Mouse (Mus musculus) heart, postnatal 10 days (tissue): ENCODE measurements around the gene Got2. TPM values are rescaled to one million over a fixed set of nuclear protein-coding genes. Genes with fewer than 3 reads are reported as not detected.
"Not testable (repeated sequence)": the region's sequence is repeated elsewhere in the genome, so short reads cannot be mapped to it uniquely, and the experiment has no call there.

Experiments used
- DNase-seq, 2 experiments: peaks; one replicate each; pipeline ENCODE4 v3.0.0; 2021
- intact Hi-C: fragments of 180-260 bp; cut with DNase I; formaldehyde crosslinking; loops from one replicate; pipeline ENCODE4 v1.15.1; 2025
- total RNA-seq, 2 experiments: library from RNA; stranded (reverse); gene quantifications; 2 replicates each; pipeline ENCODE4 v1.2.3; 2021

The Got2 gene
- total RNA-seq, 2 experiments from 2014 or later, result 638 to 661 TPM

- intact Hi-C loops, DNase-seq: not testable (repeated sequence)
Observed at GRCm38 (mm10) chr8:95825162-95825561, 63.2 kb downstream of the Got2 start, which contains the start of gene Sap18b. TSS of gene Sap18b (plus strand) at chr8:95825346.

GRCm38 (mm10) chr8:95822699-95823098, 65.6 kb downstream of the Got2 start:
- intact Hi-C loops, result no loop called here
- no peak for DNase-seq

GRCm38 (mm10) chr8:95822096-95822495, 66.3 kb downstream of the Got2 start:
- intact Hi-C loops, result no loop called here
- DNase-seq, result no peak

GRCm38 (mm10) chr8:95821266-95821665, 67.1 kb downstream of the Got2 start:
- intact Hi-C loops, result no loop called here
- no peak for DNase-seq

GRCm38 (mm10) chr8:95818211-95818610, 70.1 kb downstream of the Got2 start:
- intact Hi-C loops, result no loop called here

GRCm38 (mm10) chr8:95817597-95817996, 70.8 kb downstream of the Got2 start:
- no peak for DNase-seq
- intact Hi-C loops, result no loop called here

More at GRCm38 (mm10) chr8:95818211-95818610, 70.1 kb downstream of the Got2 start:
- peak in 1 of 2 experiments; percentile 57 for DNase-seq

- no peak for DNase-seq
Observed at GRCm38 (mm10) chr8:95816044-95816708, 72.2 kb downstream of the Got2 start.

More at GRCm38 (mm10) chr8:95816044-95816708, 72.2 kb downstream of the Got2 start:
- intact Hi-C loops, result no loop called here

Other genes starting within 250 kb of the Got2 start
- 100 to 1,000 TPM; 319 to 334 TPM for gene Ndrg4, start 211.6 kb downstream of the Got2 start, total RNA-seq
- gene Setd6, start 172.7 kb downstream of the Got2 start, total RNA-seq, result 10 to 100 TPM; 10.2 to 12.5 TPM
- 100 to 1,000 TPM; 156 to 158 TPM for gene Cnot1, start 81.1 kb downstream of the Got2 start, total RNA-seq
- 100 to 1,000 TPM in 1 of 2 experiments, 10 to 100 TPM in 1; 97.5 to 101 TPM for gene Sap18b, start 63.2 kb downstream of the Got2 start, total RNA-seq
- gene Slc38a7, start 35.0 kb downstream of the Got2 start, total RNA-seq, result 10 to 100 TPM in 1 of 2 experiments, 1 to 10 TPM in 1; 9.9 to 11.5 TPM